ENCODE assay signal across 8 mouse cellular contexts in genomic region chr10:123091737-123092136, GRCm38 (mm10). TPM values are rescaled to one million over a fixed set of nuclear protein-coding genes. Genes with fewer than 3 reads are reported as not detected.
A peak's percentile ranks its signal among the peaks of the same experiment; 100 is the strongest.
DNase-seq lines count a peak whose midpoint lies in the region; ATAC-seq lines count a peak whose summit lies in the region.

No protein-coding gene starts in this region.

- H3K4me2 ChIP-seq in intestine, embryonic 16.5 days (ENCODE audit: low read depth, low read length), result no peak overlapping the region
- no peak overlapping the region for H3K4me2 ChIP-seq in liver, embryonic 16.5 days (ENCODE audit: low read depth, low read length)
- no peak overlapping the region for H3K4me2 ChIP-seq in neural tube, embryonic 13.5 days

- no peaks in the 10 kb centered on the region for H3K36me3 ChIP-seq in intestine, embryonic 16.5 days (ENCODE audit: control insufficient read depth, insufficient read depth, low read length)
- H3K36me3 ChIP-seq in liver, embryonic 16.5 days (ENCODE audit: control insufficient read depth, insufficient read depth), result no peaks in the 10 kb centered on the region
- no peaks in the 10 kb centered on the region for H3K36me3 ChIP-seq in neural tube, embryonic 13.5 days

- H3K9ac ChIP-seq in intestine, embryonic 16.5 days (ENCODE audit: low read depth, low read length), result no peak overlapping the region
- H3K9ac ChIP-seq in liver, embryonic 16.5 days (ENCODE audit: low read depth, low read length), result no peak overlapping the region
- H3K9ac ChIP-seq in neural tube, embryonic 13.5 days, result no peak overlapping the region

- H3K4me3 ChIP-seq in intestine, embryonic 16.5 days (ENCODE audit: low read length), result no peak overlapping the region
- H3K4me3 ChIP-seq in liver, embryonic 16.5 days (ENCODE audit: low read depth, low read length), result no peak overlapping the region
- H3K4me3 ChIP-seq in neural tube, embryonic 13.5 days, result no peak overlapping the region

- WGBS in intestine, embryonic 16.5 days, result 30% methylated on average over 5 of the region's 5 CpGs
- WGBS in liver, embryonic 16.5 days (ENCODE audit: insufficient replicate concordance), result 31% methylated on average over 5 of the region's 5 CpGs
- WGBS in neural tube, embryonic 13.5 days, result 30% methylated on average over 5 of the region's 5 CpGs

- DNase-seq in cerebellum, adult 9-11 months, result no peak
- DNase-seq in 416B (ENCODE audit: low read depth), result peak; percentile 77
- peak; percentile 27 to 52 for DNase-seq in adrenal gland, postnatal 36 days
- peak; percentile 36 for DNase-seq in fibroblast of lung, adult 2 months (ENCODE audit: low read depth)

- no peaks in the 10 kb centered on the region for H3K27me3 ChIP-seq in intestine, embryonic 16.5 days (replicated peaks; ENCODE audit: control insufficient read depth, insufficient read depth, low read length)
- no peaks in the 10 kb centered on the region for H3K27me3 ChIP-seq in liver, embryonic 16.5 days (ENCODE audit: control insufficient read depth, insufficient read depth, low read depth, low read length)
- H3K27me3 ChIP-seq in neural tube, embryonic 13.5 days, result no peaks in the 10 kb centered on the region

- peak; percentile 70 for ATAC-seq in cerebellum, adult (ENCODE audit: insufficient number of reproducible peaks, low FRiP score, low TSS enrichment)
- peak; percentile 40; the same call in 1 of the 2 replicates for ATAC-seq in intestine, embryonic 16.5 days
- ATAC-seq in liver, embryonic 16.5 days (ENCODE audit: low read depth), result peak; percentile 47; the same call in 1 of the 2 replicates
- peak; percentile 40; the same call in 1 of the 2 replicates for ATAC-seq in neural tube, embryonic 13.5 days (ENCODE audit: low read depth)

- H3K9me3 ChIP-seq in intestine, embryonic 16.5 days (ENCODE audit: control insufficient read depth, low read length), result no peaks in the 10 kb centered on the region
- no peaks in the 10 kb centered on the region for H3K9me3 ChIP-seq in liver, embryonic 16.5 days (replicated peaks; ENCODE audit: control insufficient read depth, low read length)
- H3K9me3 ChIP-seq in neural tube, embryonic 13.5 days, result no peaks in the 10 kb centered on the region

- no peaks in the 10 kb centered on the region for H3K4me1 ChIP-seq in intestine, embryonic 16.5 days (ENCODE audit: control insufficient read depth, insufficient read depth, low read length)
- H3K4me1 ChIP-seq in liver, embryonic 16.5 days (ENCODE audit: control insufficient read depth, low read depth, low read length), result no peaks in the 10 kb centered on the region
- no peaks in the 10 kb centered on the region for H3K4me1 ChIP-seq in neural tube, embryonic 13.5 days (replicated peaks)

- H3K27ac ChIP-seq in intestine, embryonic 16.5 days (ENCODE audit: low read length), result no peak overlapping the region
- no peak overlapping the region for H3K27ac ChIP-seq in liver, embryonic 16.5 days (ENCODE audit: low read length)
- H3K27ac ChIP-seq in neural tube, embryonic 13.5 days (replicated peaks), result no peak overlapping the region

RNA-seq across cellular contexts. Expression of gene Mon2, which starts 15.4 kb away (rescaled TPM):
- total RNA-seq in adrenal gland, postnatal 36 days (2021), result 10 to 100 TPM; 79.9 to 92.2 TPM
- polyA plus RNA-seq in intestine, embryonic 16.5 days (2015; fragmentation: Nextera tagmentation; extraction: Ambion mirVana), result 11.7 and 13.4 TPM in 2 replicates
- 7.5 and 7.6 TPM in 2 replicates for polyA plus RNA-seq in liver, embryonic 16.5 days (2015; fragmentation: Nextera tagmentation; extraction: Ambion mirVana)
- 26.7 and 30.7 TPM in 2 replicates for polyA plus RNA-seq in neural tube, embryonic 13.5 days (2015; fragmentation: Nextera tagmentation; extraction: Ambion mirVana)
